Mouse (Mus musculus) spleen, postnatal 36 days (tissue): ENCODE data around the gene Gm20767.
A peak's percentile ranks its signal among the peaks of the same experiment; 100 is the strongest.
"Not testable (repeated sequence)": the region's sequence is repeated elsewhere in the genome, so short reads cannot be mapped to it uniquely, and the experiment has no call there.

Source experiments
- DNase-seq, 2 experiments: peaks; one replicate each; pipeline ENCODE4 v3.0.0; 2022; ENCODE audit warnings: low spot score in 2 of 2, mixed read lengths in 1 of 2

Gm20767 gene

GRCm38 (mm10) chr13:120139946-120140345 is at the start of gene Gm20767:
Gene Gm20767 (plus strand): TSS chr13:120140246.
- not testable (repeated sequence) for DNase-seq

- not testable (repeated sequence) for DNase-seq
These were observed 47.1 kb upstream of the Gm20767 start for GRCm38 (mm10) chr13:120092950-120093349.

- not testable (repeated sequence) for DNase-seq
These were observed 43.7 kb upstream of the Gm20767 start for GRCm38 (mm10) chr13:120096241-120096937.

GRCm38 (mm10) chr13:120096938-120097256 is 43.1 kb upstream of the Gm20767 start:
- DNase-seq: not testable (repeated sequence)

GRCm38 (mm10) chr13:120099327-120099726 is 40.7 kb upstream of the Gm20767 start:
- DNase-seq: not testable (repeated sequence)

- not testable (repeated sequence) for DNase-seq
These were observed 33.5 kb upstream of the Gm20767 start for GRCm38 (mm10) chr13:120106504-120106903.

GRCm38 (mm10) chr13:120107000-120107399 is 33.0 kb upstream of the Gm20767 start:
- not testable (repeated sequence) for DNase-seq

- DNase-seq: not testable (repeated sequence)
These were observed 2.3 kb downstream of the Gm20767 start for GRCm38 (mm10) chr13:120142348-120142747.

- DNase-seq: peak; percentile 29 to 43
These were observed 9.8 kb downstream of the Gm20767 start for GRCm38 (mm10) chr13:120149660-120150407.

- DNase-seq: peak; percentile 52 to 65
These were observed 10.5 kb downstream of the Gm20767 start for GRCm38 (mm10) chr13:120150589-120150988.

- peak; percentile 9 to 10 for DNase-seq
These were observed 28.3 kb downstream of the Gm20767 start for GRCm38 (mm10) chr13:120168301-120168700.

- DNase-seq: not testable (repeated sequence)
These were observed 32.1 kb downstream of the Gm20767 start, which contains the start of gene Gm21818 for GRCm38 (mm10) chr13:120172133-120172532. Gene Gm21818 (plus strand): TSS chr13:120172433.

- not testable (repeated sequence) for DNase-seq
These were observed 56.3 kb downstream of the Gm20767 start for GRCm38 (mm10) chr13:120196189-120196821.
